Comparison of ENCODE assay signal across 18 mouse cellular contexts in the genomic region with DNA sequence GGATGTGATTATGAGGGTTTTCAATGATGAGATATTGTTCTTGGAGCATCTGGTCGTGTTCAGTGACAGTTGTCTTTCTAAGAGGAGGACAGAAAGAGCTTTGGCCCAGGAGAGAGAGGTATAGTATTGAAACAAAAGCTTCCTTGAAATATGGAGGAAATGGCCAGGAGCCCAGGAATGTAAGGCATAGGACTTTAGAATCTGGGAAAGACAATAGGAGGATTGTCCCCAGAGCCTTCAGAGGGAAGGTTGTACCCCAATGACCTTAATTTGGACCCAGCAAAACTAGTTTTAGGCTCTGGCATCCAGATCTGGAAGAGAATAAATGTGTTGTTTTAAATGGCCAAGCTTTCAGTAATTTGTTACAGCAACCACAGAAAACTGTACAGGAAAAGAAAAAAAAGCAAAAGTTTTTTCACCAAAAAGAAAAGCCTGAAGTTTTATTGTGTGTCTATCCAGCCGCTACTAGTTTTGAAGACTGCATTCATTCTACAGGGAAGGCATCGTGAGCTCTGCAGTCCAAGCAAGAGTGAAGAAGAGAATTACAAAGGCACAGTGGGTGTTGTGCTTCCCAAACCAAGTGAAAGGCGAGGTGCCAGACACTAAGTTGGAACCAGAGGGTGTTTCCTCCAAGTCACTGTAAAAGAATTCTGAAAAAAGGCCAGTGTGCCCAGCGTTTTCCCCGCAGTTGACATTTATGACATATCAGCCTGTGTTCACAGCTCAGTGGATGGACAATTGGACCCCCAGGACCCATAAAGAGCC. TPM values are rescaled to one million over a fixed set of nuclear protein-coding genes. Genes with fewer than 3 reads are reported as not detected.
DNase-seq lines count a peak whose midpoint lies in the region; ATAC-seq and TF ChIP-seq lines count a peak whose summit lies in the region.
"Had no signal": no experiment of that assay in that cellular context is flagged by ENCODE, and none has a peak within 500 bp of the region (broad histone marks: within the 10 kb centered on the region; RNA-seq: fewer than 3 reads in every experiment).

No protein-coding gene starts in this region.

- 61% methylated on average over 6 of the region's 6 CpGs for WGBS in lung, embryonic 14.5 days

- no peak overlapping the region for H3K4me2 ChIP-seq in lung, embryonic 14.5 days
- H3K4me2 ChIP-seq in myocyte (ENCODE audit: low read depth): peak overlapping the region; percentile 55
- H3K4me2 ChIP-seq: hindbrain, embryonic 12.5 days; limb, embryonic 15.5 days; midbrain, embryonic 12.5 days had no signal

- no peak overlapping the region for H3ac ChIP-seq in myocyte (ENCODE audit: control insufficient read depth, insufficient read length)

- intact Hi-C loops in gastrocnemius, adult 2 months (cut with DNase I): no loop called here

- no peak for ATAC-seq in lung, embryonic 14.5 days (ENCODE audit: insufficient read depth)
- ATAC-seq in monocyte, adult 5-6 weeks (replicated peaks; ENCODE audit: insufficient number of reproducible peaks, low FRiP score, low TSS enrichment, poor library complexity, severe bottlenecking): no peak
- no peak for ATAC-seq in activated CD4-positive, CD25-positive, alpha-beta regulatory T cell, adult 4 months
- ATAC-seq: intestine, embryonic 16.5 days had no signal

- no peak overlapping the region for H3K27ac ChIP-seq in gastrocnemius, adult 2 months
- H3K27ac ChIP-seq in lung, embryonic 14.5 days (ENCODE audit: low read depth): no peak overlapping the region
- H3K27ac ChIP-seq: hindbrain, embryonic 12.5 days; limb, embryonic 15.5 days; macrophage; midbrain, embryonic 12.5 days had no signal

- no peaks in the 10 kb centered on the region for H3K36me3 ChIP-seq in lung, embryonic 14.5 days (ENCODE audit: insufficient read depth)
- H3K36me3 ChIP-seq in myocyte (ENCODE audit: control insufficient read depth, insufficient read depth): no peaks in the 10 kb centered on the region
- H3K36me3 ChIP-seq: hindbrain, embryonic 12.5 days; limb, embryonic 15.5 days; midbrain, embryonic 12.5 days had no signal

- H3K4me3 ChIP-seq in gastrocnemius, adult 2 months: no peak overlapping the region
- no peak overlapping the region for H3K4me3 ChIP-seq in lung, embryonic 14.5 days (ENCODE audit: low read depth, low read length)
- no peak overlapping the region for H3K4me3 ChIP-seq in myocyte
- H3K4me3 ChIP-seq: erythroblast, embryonic 14.5 days; hindbrain, embryonic 12.5 days; limb, embryonic 15.5 days; midbrain, embryonic 12.5 days had no signal

- H3K4me1 ChIP-seq in lung, embryonic 14.5 days (ENCODE audit: insufficient read depth): no peaks in the 10 kb centered on the region
- H3K4me1 ChIP-seq: hindbrain, embryonic 12.5 days; midbrain, embryonic 12.5 days had no signal

- TF ChIP-seq POLR2A in myocyte (IDR thresholded peaks at IDR 0.05; ENCODE audit: insufficient read length, low read depth): no peak

- H3K9me3 ChIP-seq in lung, embryonic 14.5 days (ENCODE audit: low read depth, low read length): no peaks in the 10 kb centered on the region
- H3K9me3 ChIP-seq: hindbrain, embryonic 12.5 days; limb, embryonic 15.5 days; midbrain, embryonic 12.5 days had no signal

- no peaks in the 10 kb centered on the region for H3K79me2 ChIP-seq in myocyte (ENCODE audit: control insufficient read depth, insufficient read depth)

- no peak overlapping the region for H3K9ac ChIP-seq in lung, embryonic 14.5 days
- H3K9ac ChIP-seq: hindbrain, embryonic 12.5 days; limb, embryonic 15.5 days; midbrain, embryonic 12.5 days had no signal

- no peaks in the 10 kb centered on the region for H3K27me3 ChIP-seq in lung, embryonic 14.5 days (ENCODE audit: insufficient read depth, low read length)
- no peaks in the 10 kb centered on the region for H3K27me3 ChIP-seq in myocyte (ENCODE audit: control insufficient read depth, insufficient read depth, insufficient read length)
- H3K27me3 ChIP-seq: hindbrain, embryonic 12.5 days; limb, embryonic 15.5 days; midbrain, embryonic 12.5 days had no signal

- DNase-seq in gastrocnemius, adult 2 months: peak; percentile 38
- no peak for DNase-seq in gastrocnemius, postnatal 25 days
- DNase-seq in lung, embryonic 14.5 days: peak; percentile 15
- DNase-seq in lung, postnatal 4 days: no peak
- peak; percentile 55 for DNase-seq in ZHBTc4 (ENCODE audit: low read depth, low spot score)
- DNase-seq: adrenal gland, adult 2 months; cerebellum, adult 11 months; spleen, adult 18-20 months; thymus, adult 18-20 months had no signal

- no peak for TF ChIP-seq CTCF in gastrocnemius, adult 2 months (IDR thresholded peaks at IDR 0.05)
- no peak for TF ChIP-seq CTCF in lung, embryonic 14.5 days (IDR thresholded peaks at IDR 0.05; ENCODE audit: low read depth)

TF ChIP-seq in myocyte, 11 proteins besides CTCF, POLR2A, EP300 and RAD21:
- TF ChIP-seq TCF12 (IDR thresholded peaks at IDR 0.05; ENCODE audit: insufficient read depth, poor library complexity, severe bottlenecking): no peak
- TF ChIP-seq POLR2AphosphoS2 (IDR thresholded peaks at IDR 0.05; ENCODE audit: insufficient read length, low read depth): no peak

RNA-seq across cellular contexts. Expression of gene Ltbp1, which starts 45.7 kb away (rescaled TPM):
- total RNA-seq in gastrocnemius, adult 2 months (2021): 10 to 100 TPM in 1 of 2 experiments, 1 to 10 TPM in 1; 8.9 to 11.0 TPM
- total RNA-seq in gastrocnemius, postnatal 25 days (2021): 10 to 100 TPM; 10.2 to 11.1 TPM
- 32.9 and 33.8 TPM in 2 replicates for polyA plus RNA-seq in lung, embryonic 14.5 days (2014; fragmentation: Nextera tagmentation; extraction: Ambion mirVana)
- polyA plus RNA-seq in myocyte (2012; fragmentation: generic; extraction: Trizol): 19.4 TPM
- 1.0 to 10.5 TPM in 2 of 3 replicates, not detected in the other for total RNA-seq in monocyte, adult 5-6 weeks (2017)
- polyA plus RNA-seq in activated CD4-positive, CD25-positive, alpha-beta regulatory T cell, adult 4 months (2017; shearing (Covaris generic)): under 1 TPM in 1 of 2 experiments, not detected in 1; 0.15 TPM

Comparison
In these comparisons a context has a peak if more than half of its experiments do, and no peak if none do; other contexts are left out.
1. DNase-seq: peak in gastrocnemius, adult 2 months (single experiment), lung, embryonic 14.5 days (single experiment) and ZHBTc4 (single experiment); none in gastrocnemius, postnatal 25 days (single experiment) and lung, postnatal 4 days (0 of 2).